Mouse (Mus musculus): ENCODE data around the gene Npas2. TPM values are rescaled to one million over a fixed set of nuclear protein-coding genes. Genes with fewer than 3 reads are reported as not detected.

Npas2 gene
- polyA plus RNA-seq, 1 experiment = 0.75 TPM

GRCm38 (mm10) chr1:39192460-39192996 is 1.0 kb upstream of the Npas2 start:
- H3K9ac ChIP-seq (ENCODE audit: low read depth, poor library complexity, severe bottlenecking) = no peak overlapping the region

GRCm38 (mm10) chr1:39193862-39194675 is 538 bp downstream of the Npas2 start:
- Histone ChIP-seq H3K9me3 (replicated peaks; ENCODE audit: control insufficient read depth, insufficient read depth, low read length, poor library complexity, severe bottlenecking) (no peaks in the 10 kb centered on the region), H3K4me3 (ENCODE audit: low read depth, low read length) (peak overlapping the region; percentile 73), H3K27me3 (ENCODE audit: control insufficient read depth, insufficient read depth, low read length, poor library complexity, severe bottlenecking) (peaks cover 22% of the 10 kb centered on the region), H3K4me1 (ENCODE audit: control insufficient read depth, insufficient read depth, low read length) (no peaks in the 10 kb centered on the region), H3K36me3 (ENCODE audit: control insufficient read depth, insufficient read depth, low read length, poor library complexity, severe bottlenecking) (no peaks in the 10 kb centered on the region), H3K27ac (ENCODE audit: insufficient read depth, low read length) (no peak overlapping the region), H3K9ac (ENCODE audit: low read depth, poor library complexity, severe bottlenecking) (peak overlapping the region; percentile 56)
- TF ChIP-seq EP300 (IDR thresholded peaks at IDR 0.05; ENCODE audit: insufficient read depth, low read depth, low read length) (no peak), POLR2A (IDR thresholded peaks at IDR 0.05; ENCODE audit: insufficient read depth, low read length) (no peak), CTCF (IDR thresholded peaks at IDR 0.05; ENCODE audit: low read depth, low read length) (no peak)

More at GRCm38 (mm10) chr1:39192460-39192996, 1.0 kb upstream of the Npas2 start:
- no peaks in the 10 kb centered on the region for H3K9me3 ChIP-seq (replicated peaks; ENCODE audit: control insufficient read depth, insufficient read depth, low read length, poor library complexity, severe bottlenecking)
- no peak overlapping the region for H3K27ac ChIP-seq (ENCODE audit: insufficient read depth, low read length)
- H3K4me3 ChIP-seq (ENCODE audit: low read depth, low read length) = peak overlapping the region; percentile 73
- TF ChIP-seq CTCF (IDR thresholded peaks at IDR 0.05; ENCODE audit: low read depth, low read length) (peak; percentile 1), POLR2A (IDR thresholded peaks at IDR 0.05; ENCODE audit: insufficient read depth, low read length) (no peak), EP300 (IDR thresholded peaks at IDR 0.05; ENCODE audit: insufficient read depth, low read depth, low read length) (no peak)
- no peaks in the 10 kb centered on the region for H3K36me3 ChIP-seq (ENCODE audit: control insufficient read depth, insufficient read depth, low read length, poor library complexity, severe bottlenecking)
- H3K27me3 ChIP-seq (ENCODE audit: control insufficient read depth, insufficient read depth, low read length, poor library complexity, severe bottlenecking) = peaks cover 22% of the 10 kb centered on the region
- no peaks in the 10 kb centered on the region for H3K4me1 ChIP-seq (ENCODE audit: control insufficient read depth, insufficient read depth, low read length)

- no peaks in the 10 kb centered on the region for H3K36me3 ChIP-seq (ENCODE audit: control insufficient read depth, insufficient read depth, low read length, poor library complexity, severe bottlenecking)
- peaks cover 22% of the 10 kb centered on the region for H3K27me3 ChIP-seq (ENCODE audit: control insufficient read depth, insufficient read depth, low read length, poor library complexity, severe bottlenecking)
- no peaks in the 10 kb centered on the region for H3K9me3 ChIP-seq (replicated peaks; ENCODE audit: control insufficient read depth, insufficient read depth, low read length, poor library complexity, severe bottlenecking)
- H3K9ac ChIP-seq (ENCODE audit: low read depth, poor library complexity, severe bottlenecking) = no peak overlapping the region
- TF ChIP-seq EP300 (IDR thresholded peaks at IDR 0.05; ENCODE audit: insufficient read depth, low read depth, low read length) = no peak
- TF ChIP-seq CTCF (IDR thresholded peaks at IDR 0.05; ENCODE audit: low read depth, low read length) = no peak
- no peak for TF ChIP-seq POLR2A (IDR thresholded peaks at IDR 0.05; ENCODE audit: insufficient read depth, low read length)
- H3K27ac ChIP-seq (ENCODE audit: insufficient read depth, low read length) = no peak overlapping the region
- H3K4me1 ChIP-seq (ENCODE audit: control insufficient read depth, insufficient read depth, low read length) = no peaks in the 10 kb centered on the region
- H3K4me3 ChIP-seq (ENCODE audit: low read depth, low read length) = no peak overlapping the region
Observed at GRCm38 (mm10) chr1:39194959-39195358, 1.4 kb downstream of the Npas2 start.

- H3K27ac ChIP-seq (ENCODE audit: insufficient read depth, low read length) = no peak overlapping the region
- peaks cover 22% of the 10 kb centered on the region for H3K27me3 ChIP-seq (ENCODE audit: control insufficient read depth, insufficient read depth, low read length, poor library complexity, severe bottlenecking)
- no peaks in the 10 kb centered on the region for H3K36me3 ChIP-seq (ENCODE audit: control insufficient read depth, insufficient read depth, low read length, poor library complexity, severe bottlenecking)
- no peak for TF ChIP-seq CTCF (IDR thresholded peaks at IDR 0.05; ENCODE audit: low read depth, low read length)
- TF ChIP-seq POLR2A (IDR thresholded peaks at IDR 0.05; ENCODE audit: insufficient read depth, low read length) = no peak
- no peak for TF ChIP-seq EP300 (IDR thresholded peaks at IDR 0.05; ENCODE audit: insufficient read depth, low read depth, low read length)
- H3K4me3 ChIP-seq (ENCODE audit: low read depth, low read length) = no peak overlapping the region
- no peaks in the 10 kb centered on the region for H3K9me3 ChIP-seq (replicated peaks; ENCODE audit: control insufficient read depth, insufficient read depth, low read length, poor library complexity, severe bottlenecking)
- no peak overlapping the region for H3K9ac ChIP-seq (ENCODE audit: low read depth, poor library complexity, severe bottlenecking)
- H3K4me1 ChIP-seq (ENCODE audit: control insufficient read depth, insufficient read depth, low read length) = no peaks in the 10 kb centered on the region
Observed at GRCm38 (mm10) chr1:39196126-39196525, 2.6 kb downstream of the Npas2 start.

GRCm38 (mm10) chr1:39196676-39197375 is 3.3 kb downstream of the Npas2 start:
- no peak overlapping the region for H3K4me3 ChIP-seq (ENCODE audit: low read depth, low read length)
- H3K9me3 ChIP-seq (replicated peaks; ENCODE audit: control insufficient read depth, insufficient read depth, low read length, poor library complexity, severe bottlenecking) = no peaks in the 10 kb centered on the region
- no peak overlapping the region for H3K9ac ChIP-seq (ENCODE audit: low read depth, poor library complexity, severe bottlenecking)
- no peaks in the 10 kb centered on the region for H3K4me1 ChIP-seq (ENCODE audit: control insufficient read depth, insufficient read depth, low read length)
- no peaks in the 10 kb centered on the region for H3K36me3 ChIP-seq (ENCODE audit: control insufficient read depth, insufficient read depth, low read length, poor library complexity, severe bottlenecking)
- H3K27ac ChIP-seq (ENCODE audit: insufficient read depth, low read length) = no peak overlapping the region
- H3K27me3 ChIP-seq (ENCODE audit: control insufficient read depth, insufficient read depth, low read length, poor library complexity, severe bottlenecking) = peaks cover 20% of the 10 kb centered on the region
- no peak for TF ChIP-seq EP300 (IDR thresholded peaks at IDR 0.05; ENCODE audit: insufficient read depth, low read depth, low read length)

- Histone ChIP-seq H3K9me3 (replicated peaks; ENCODE audit: control insufficient read depth, insufficient read depth, low read length, poor library complexity, severe bottlenecking) (no peaks in the 10 kb centered on the region), H3K4me3 (ENCODE audit: low read depth, low read length) (no peak overlapping the region), H3K27me3 (ENCODE audit: control insufficient read depth, insufficient read depth, low read length, poor library complexity, severe bottlenecking) (no peaks in the 10 kb centered on the region), H3K36me3 (ENCODE audit: control insufficient read depth, insufficient read depth, low read length, poor library complexity, severe bottlenecking) (no peaks in the 10 kb centered on the region), H3K4me1 (ENCODE audit: control insufficient read depth, insufficient read depth, low read length) (no peaks in the 10 kb centered on the region), H3K27ac (ENCODE audit: insufficient read depth, low read length) (no peak overlapping the region), H3K9ac (ENCODE audit: low read depth, poor library complexity, severe bottlenecking) (no peak overlapping the region)
- TF ChIP-seq EP300 (IDR thresholded peaks at IDR 0.05; ENCODE audit: insufficient read depth, low read depth, low read length) (no peak), CTCF (IDR thresholded peaks at IDR 0.05; ENCODE audit: low read depth, low read length) (no peak), POLR2A (IDR thresholded peaks at IDR 0.05; ENCODE audit: insufficient read depth, low read length) (no peak)
Observed at GRCm38 (mm10) chr1:39205021-39205420, 11.5 kb downstream of the Npas2 start.

All from ES-Bruce4 (cell line).